Mouse (Mus musculus): ENCODE results near the gene Pdzd7. TPM values are rescaled to one million over a fixed set of nuclear protein-coding genes. Genes with fewer than 3 reads are reported as not detected.

Pdzd7 gene
- total RNA-seq, 1 experiment: 0.45 TPM

DNA sequence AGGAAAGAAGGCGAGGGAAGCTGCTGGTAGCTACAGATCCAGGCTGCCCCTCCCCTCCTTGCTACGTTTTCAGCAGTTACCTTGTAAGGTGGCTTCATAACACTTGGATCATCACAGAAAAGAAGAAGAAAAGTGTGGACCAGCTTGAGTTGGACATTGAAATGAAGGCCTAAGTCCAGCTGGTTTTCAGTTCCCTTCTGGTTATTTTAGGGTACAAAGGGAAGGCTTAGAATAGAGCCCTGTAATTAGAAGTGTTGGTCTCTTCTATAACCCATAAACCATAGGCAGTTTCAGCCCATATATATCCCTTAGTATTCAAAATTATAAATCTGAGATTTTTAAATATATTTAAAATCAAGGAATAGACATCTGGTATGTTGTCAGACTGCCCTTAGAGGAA, 64.7 kb downstream of the Pdzd7 start:
- Histone ChIP-seq H3K36me3 (ENCODE audit: control insufficient read depth, insufficient read depth, low read length, poor library complexity, severe bottlenecking) (peaks cover 25% of the 10 kb centered on the region), H3K9ac (ENCODE audit: insufficient read depth, low read depth, low read length, poor library complexity, severe bottlenecking) (no peak overlapping the region), H3K4me1 (ENCODE audit: control insufficient read depth in 2 of 2, insufficient read depth in 2 of 2, low read length in 2 of 2, poor library complexity in 1 of 2) (no peaks in the 10 kb centered on the region), H3K27ac (ENCODE audit: insufficient read depth, low read depth, low read length, poor library complexity, severe bottlenecking) (no peak overlapping the region), H3K4me3 (ENCODE audit: insufficient read depth in 1 of 2, low read depth in 1 of 2, low read length in 2 of 2, poor library complexity in 1 of 2, severe bottlenecking in 1 of 2) (no peak overlapping the region), H3K9me3 (ENCODE audit: control insufficient read depth, insufficient read depth, low read depth, low read length) (no peaks in the 10 kb centered on the region)
- in situ Hi-C loops (cut with MboI; ENCODE audit: low sequenced_read_pairs in 2 of 2, unreplicated experiment in 2 of 2): no loop called here
- DNase-seq (ENCODE audit: low read depth, low spot score): no peak
- TF ChIP-seq CHD2 (IDR thresholded peaks at IDR 0.05; ENCODE audit: low read depth, low read length) (no peak), ZC3H11A (IDR thresholded peaks at IDR 0.05; ENCODE audit: borderline replicate concordance, low read depth, low read length) (no peak), ZNF384 (IDR thresholded peaks at IDR 0.05; ENCODE audit: low read depth, low read length) (no peak), MAFK (IDR thresholded peaks at IDR 0.05; ENCODE audit: insufficient read depth, low read depth, low read length) (no peak), HCFC1 (IDR thresholded peaks at IDR 0.05; ENCODE audit: borderline replicate concordance, insufficient read depth, low read length) (no peak)

DNA sequence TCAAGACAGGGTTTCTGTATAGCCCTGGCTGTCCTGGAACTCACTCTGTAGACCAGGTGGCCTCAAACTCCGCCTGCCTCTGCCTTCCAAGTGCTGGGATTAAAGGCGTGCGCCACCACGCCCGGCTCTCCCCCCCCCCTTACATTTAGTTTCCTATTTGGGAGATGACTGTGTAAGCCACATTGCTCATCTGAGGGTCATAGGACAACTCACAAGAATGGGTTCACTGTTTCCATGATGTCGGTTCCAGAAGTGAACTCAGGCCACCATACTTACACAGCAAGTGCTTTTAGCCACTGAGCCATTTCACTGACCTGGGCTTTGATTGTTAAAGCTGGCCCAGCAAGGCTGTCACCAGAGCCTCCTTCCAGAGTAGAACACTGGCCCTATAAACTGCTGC, 68.4 kb downstream of the Pdzd7 start:
- Histone ChIP-seq H3K4me1 (ENCODE audit: control insufficient read depth in 2 of 2, insufficient read depth in 2 of 2, low read length in 2 of 2, poor library complexity in 1 of 2) (no peaks in the 10 kb centered on the region), H3K4me3 (ENCODE audit: insufficient read depth in 1 of 2, low read depth in 1 of 2, low read length in 2 of 2, poor library complexity in 1 of 2, severe bottlenecking in 1 of 2) (no peak overlapping the region), H3K36me3 (ENCODE audit: control insufficient read depth, insufficient read depth, low read length, poor library complexity, severe bottlenecking) (peaks cover 30% of the 10 kb centered on the region), H3K27ac (ENCODE audit: insufficient read depth, low read depth, low read length, poor library complexity, severe bottlenecking) (no peak overlapping the region), H3K9me3 (ENCODE audit: control insufficient read depth, insufficient read depth, low read depth, low read length) (no peaks in the 10 kb centered on the region), H3K9ac (ENCODE audit: insufficient read depth, low read depth, low read length, poor library complexity, severe bottlenecking) (no peak overlapping the region)
- DNase-seq (ENCODE audit: low read depth, low spot score): no peak
- TF ChIP-seq MAFK (IDR thresholded peaks at IDR 0.05; ENCODE audit: insufficient read depth, low read depth, low read length): no peak
- in situ Hi-C loops (cut with MboI; ENCODE audit: low sequenced_read_pairs in 2 of 2, unreplicated experiment in 2 of 2): no loop called here

Other genes with a start within 250 kb of the Pdzd7 start
- gene Slf2, start 114.6 kb downstream of the Pdzd7 start, total RNA-seq (2012; rRNA removed): 35.6 and 48.3 TPM in 2 replicates
- 3.8 and 7.3 TPM in 2 replicates for gene Sema4g, start 56.6 kb downstream of the Pdzd7 start, total RNA-seq (2012; rRNA removed)
- 27.2 and 28.5 TPM in 2 replicates for gene Twnk, start 40.1 kb downstream of the Pdzd7 start, total RNA-seq (2012; rRNA removed)
- 50.0 and 62.7 TPM in 2 replicates for gene Mrpl43, start 39.3 kb downstream of the Pdzd7 start, total RNA-seq (2012; rRNA removed)
- 30.6 and 31.9 TPM in 2 replicates for gene Lzts2, start 31.3 kb downstream of the Pdzd7 start, total RNA-seq (2012; rRNA removed)
- gene Sfxn3, start 1.8 kb upstream of the Pdzd7 start, total RNA-seq (2012; rRNA removed): 4.0 and 7.1 TPM in 2 replicates
- gene Kazald1, start 29.5 kb upstream of the Pdzd7 start, total RNA-seq (2012; rRNA removed): 0.63 and 1.2 TPM in 2 replicates
- gene Tlx1, start 105.0 kb upstream of the Pdzd7 start, total RNA-seq (2012; rRNA removed): 0.21 and 0.36 TPM in 2 replicates
- gene Lbx1, start 190.1 kb upstream of the Pdzd7 start, total RNA-seq (2012; rRNA removed): 0.16 and 0.22 TPM in 2 replicates